Mouse (Mus musculus) myocyte (in vitro differentiated cells): ENCODE results near the gene Nr2f2.

ENCODE experiments used
- CEBPB ChIP-seq: IDR thresholded peaks from 2 replicates; pipeline ENCODE4 v1.6.1; 2011; ENCODE audit warnings: mild to moderate bottlenecking, moderate library complexity; ENCODE audit not compliant: poor library complexity, insufficient read depth, severe bottlenecking
- E2F4 ChIP-seq: IDR thresholded peaks from one replicate; pipeline ENCODE4 v1.6.1; 2011; ENCODE audit warnings: mild to moderate bottlenecking, control low read depth, moderate library complexity; ENCODE audit not compliant: insufficient read depth
- MAX ChIP-seq: IDR thresholded peaks from one replicate; pipeline ENCODE4 v1.6.1; 2011; ENCODE audit warnings: low read depth, mild to moderate bottlenecking, control low read depth
- MYOD1 ChIP-seq, 3 experiments: IDR thresholded peaks; one replicate each; pipeline ENCODE4 v1.6.1; 2011; ENCODE audit warnings: control low read depth in 2 of 3, low read depth in 2 of 3, mild to moderate bottlenecking in 2 of 3, moderate library complexity in 1 of 3; ENCODE audit not compliant: insufficient read length in 2 of 3, control insufficient read depth in 1 of 3
- MYOG ChIP-seq, 3 experiments: IDR thresholded peaks; one replicate each; pipeline ENCODE4 v1.6.1; 2011; ENCODE audit warnings: control low read depth in 2 of 3, low read depth in 2 of 3, mild to moderate bottlenecking in 2 of 3; ENCODE audit not compliant: insufficient read length in 2 of 3, control insufficient read depth in 1 of 3, insufficient read depth in 1 of 3
- POLR2A ChIP-seq: IDR thresholded peaks from one replicate; pipeline ENCODE4 v1.6.1; 2011; ENCODE audit warnings: low read depth, mild to moderate bottlenecking, control low read depth, moderate library complexity; ENCODE audit not compliant: insufficient read length
- POLR2AphosphoS2 ChIP-seq: IDR thresholded peaks from one replicate; pipeline ENCODE4 v1.6.1; 2011; ENCODE audit warnings: low read depth, control low read depth; ENCODE audit not compliant: insufficient read length
- REST ChIP-seq: IDR thresholded peaks from one replicate; pipeline ENCODE4 v1.6.1; 2011; ENCODE audit warnings: mild to moderate bottlenecking, control low read depth, moderate library complexity; ENCODE audit not compliant: insufficient read depth, insufficient read length
- SRF ChIP-seq: IDR thresholded peaks from one replicate; pipeline ENCODE4 v1.6.1; 2011; ENCODE audit warnings: low read depth; ENCODE audit not compliant: control insufficient read depth, insufficient read length
- TCF12 ChIP-seq: IDR thresholded peaks from one replicate; pipeline ENCODE4 v1.6.1; 2011; ENCODE audit warnings: mild to moderate bottlenecking, control low read depth; ENCODE audit not compliant: poor library complexity, insufficient read depth, severe bottlenecking
- TCF3 ChIP-seq: IDR thresholded peaks from one replicate; pipeline ENCODE4 v1.6.1; 2011; ENCODE audit warnings: low read depth, control low read depth; ENCODE audit not compliant: insufficient read length
- USF1 ChIP-seq: IDR thresholded peaks from one replicate; pipeline ENCODE4 v1.6.1; 2011; ENCODE audit warnings: low read depth, mild to moderate bottlenecking, control low read depth, moderate library complexity

- no peak for TF ChIP-seq POLR2A
- no peak for TF ChIP-seq E2F4
- TF ChIP-seq POLR2AphosphoS2, result no peak
- no peak for TF ChIP-seq MAX
- no peak for TF ChIP-seq SRF
- no peak for TF ChIP-seq USF1
- TF ChIP-seq MYOD1 (IDR thresholded peaks at IDR 0.05; ENCODE audit: control insufficient read depth in 1 of 3, insufficient read length in 2 of 3, low read depth in 2 of 3), result no peak
- TF ChIP-seq MYOG (IDR thresholded peaks at IDR 0.05; ENCODE audit: control insufficient read depth in 1 of 3, insufficient read depth in 1 of 3, insufficient read length in 2 of 3, low read depth in 2 of 3), result no peak
- no peak for TF ChIP-seq TCF12
- no peak for TF ChIP-seq REST
- TF ChIP-seq TCF3, result no peak
- TF ChIP-seq CEBPB, result no peak
These were observed 24.5 kb downstream of the Nr2f2 start for GRCm38 (mm10) chr7:70342076-70342475.
